Mouse (Mus musculus): ENCODE results near the gene Wdr26.

GRCm38 (mm10) chr1:181245067-181245466 lies 33.3 kb upstream of the Wdr26 start:
- TF ChIP-seq GATA1 (IDR thresholded peaks at IDR 0.05; ENCODE audit: low read length) (no peak), TAL1 (IDR thresholded peaks at IDR 0.05; ENCODE audit: low read length) (no peak)
